Mouse (Mus musculus) hindbrain, embryonic 10.5 days (tissue): ENCODE results near the gene Hist1h2ag. TPM values are rescaled to one million over a fixed set of nuclear protein-coding genes. Genes with fewer than 3 reads are reported as not detected.

Experiments
- DNase-seq: peaks from one replicate; pipeline ENCODE4 v3.0.0-alpha.2; 2017; ENCODE audit warnings: low spot score
- H3K27ac ChIP-seq: fragments of 300-500 bp; sonication (generic); 2 replicates; pipeline ENCODE4 v1.5.1; 2016; ENCODE audit warnings: mild to moderate bottlenecking, moderate library complexity
- H3K27me3 ChIP-seq: fragments of 300-500 bp; sonication (generic); 2 replicates; pipeline ENCODE4 v1.6.1; 2016; ENCODE audit warnings: mild to moderate bottlenecking; ENCODE audit not compliant: poor library complexity, insufficient read depth, severe bottlenecking
- H3K36me3 ChIP-seq: fragments of 300-500 bp; sonication (generic); 2 replicates; pipeline ENCODE4 v1.6.1; 2016; ENCODE audit warnings: mild to moderate bottlenecking, moderate library complexity
- H3K4me1 ChIP-seq: fragments of 300-500 bp; sonication (generic); replicated peaks from 2 replicates; pipeline ENCODE4 v1.6.1; 2016; ENCODE audit warnings: mild to moderate bottlenecking
- H3K4me3 ChIP-seq: fragments of 300-500 bp; sonication (generic); 2 replicates; pipeline ENCODE4 v1.5.1; 2016; ENCODE audit warnings: mild to moderate bottlenecking, moderate library complexity
- H3K9me3 ChIP-seq: fragments of 300-500 bp; sonication (generic); 2 replicates; pipeline ENCODE4 v1.6.1; 2016; ENCODE audit warnings: mild to moderate bottlenecking, moderate library complexity
- WGBS: fragments of 180-500 bp; shearing (Covaris S2); methylation state at CpG from one replicate; pipeline ENCODE4 v1.1.7; 2016; 5-methylcytosine and 5-hydroxymethylcytosine counted together
- polyA plus RNA-seq: library from polyadenylated mRNA; unstranded; fragments of >200 nt; fragmentation: Nextera tagmentation; extraction: Ambion mirVana; gene quantifications from 2 replicates; pipeline ENCODE4 v1.2.1, GENCODE M21; 2016

The Hist1h2ag gene
- polyA plus RNA-seq, 1 experiment from 2014 or later = 63.1 TPM

- peak; percentile 84 for DNase-seq
- H3K36me3 ChIP-seq = no peaks in the 10 kb centered on the region
- peaks cover 89% of the 10 kb centered on the region for H3K27me3 ChIP-seq
- peaks cover 4% of the 10 kb centered on the region; the same call in 1 of the 2 replicates for H3K9me3 ChIP-seq
- no peak overlapping the region for H3K27ac ChIP-seq
- peaks cover 14% of the 10 kb centered on the region; the same call in 1 of the 2 replicates for H3K4me1 ChIP-seq
- peak overlapping the region; percentile 18; the same call in 1 of the 2 replicates for H3K4me3 ChIP-seq
- 15% methylated on average over 27 of the region's 27 CpGs for WGBS
Measured at GRCm38 (mm10) chr13:22015479-22016450, 27.0 kb downstream of the Hist1h2ag start.

- peak; percentile 49 for DNase-seq
- Histone ChIP-seq H3K27me3 (peaks cover 90% of the 10 kb centered on the region), H3K36me3 (no peaks in the 10 kb centered on the region), H3K4me1 (peaks cover 5% of the 10 kb centered on the region; the same call in 1 of the 2 replicates), H3K4me3 (peak overlapping the region; percentile 37), H3K9me3 (peaks cover 4% of the 10 kb centered on the region; the same call in 1 of the 2 replicates), H3K27ac (no peak overlapping the region)
- WGBS = 15% methylated on average over 17 of the region's 17 CpGs
Measured at GRCm38 (mm10) chr13:22014411-22014845, 28.3 kb downstream of the Hist1h2ag start.

- peaks cover 5% of the 10 kb centered on the region; the same call in 1 of the 2 replicates for H3K4me1 ChIP-seq
- DNase-seq = peak; percentile 41
- WGBS = 20% methylated on average over 13 of the region's 13 CpGs
- peak overlapping the region; percentile 37 for H3K4me3 ChIP-seq
- H3K9me3 ChIP-seq = peaks cover 4% of the 10 kb centered on the region; the same call in 1 of the 2 replicates
- no peaks in the 10 kb centered on the region for H3K36me3 ChIP-seq
- H3K27me3 ChIP-seq = peaks cover 90% of the 10 kb centered on the region
- H3K27ac ChIP-seq = no peak overlapping the region
Measured at GRCm38 (mm10) chr13:22013716-22014115, 29.0 kb downstream of the Hist1h2ag start.

- Histone ChIP-seq H3K36me3 (no peaks in the 10 kb centered on the region), H3K27ac (no peak within 1 kb of the TSS), H3K4me1 (peaks cover 27% of the 10 kb centered on the region), H3K9me3 (no peaks in the 10 kb centered on the region), H3K4me3 (no peak within 1 kb of the TSS), H3K27me3 (peaks cover 100% of the 10 kb centered on the region)
- WGBS = 39% methylated on average over 6 of the region's 7 CpGs
- no peak for DNase-seq
Measured at GRCm38 (mm10) chr13:22009642-22010041, 33.1 kb downstream of the Hist1h2ag start, which contains the start of gene Prss16. Gene Prss16 (minus strand): TSS chr13:22009742.

GRCm38 (mm10) chr13:22008707-22009106, 34.0 kb downstream of the Hist1h2ag start:
- no peak for DNase-seq
- no peaks in the 10 kb centered on the region for H3K36me3 ChIP-seq
- H3K27me3 ChIP-seq = peaks cover 100% of the 10 kb centered on the region
- H3K9me3 ChIP-seq = no peaks in the 10 kb centered on the region
- H3K27ac ChIP-seq = no peak overlapping the region
- peaks cover 23% of the 10 kb centered on the region for H3K4me1 ChIP-seq
- 73% methylated on average over 3 of the region's 3 CpGs for WGBS
- H3K4me3 ChIP-seq = no peak overlapping the region

- H3K27ac ChIP-seq = no peak overlapping the region
- peaks cover 100% of the 10 kb centered on the region for H3K27me3 ChIP-seq
- H3K9me3 ChIP-seq = no peaks in the 10 kb centered on the region
- whole genome bisulfite sequencing = 51% methylated on average over 7 of the region's 7 CpGs
- H3K4me3 ChIP-seq = peak overlapping the region; percentile 64; the same call in 1 of the 2 replicates
- no peak for DNase-seq
- H3K36me3 ChIP-seq = no peaks in the 10 kb centered on the region
- peaks cover 23% of the 10 kb centered on the region for H3K4me1 ChIP-seq
Measured at GRCm38 (mm10) chr13:22007872-22008271, 34.9 kb downstream of the Hist1h2ag start.

- Histone ChIP-seq H3K27ac (no peak overlapping the region), H3K36me3 (no peaks in the 10 kb centered on the region), H3K9me3 (no peaks in the 10 kb centered on the region), H3K4me3 (peak overlapping the region; percentile 64), H3K27me3 (peaks cover 100% of the 10 kb centered on the region), H3K4me1 (peaks cover 23% of the 10 kb centered on the region)
- 1% methylated on average over 18 of the region's 18 CpGs for WGBS
- no peak for DNase-seq
Measured at GRCm38 (mm10) chr13:22007121-22007510, 35.6 kb downstream of the Hist1h2ag start.

- under 1% methylated on average over 38 of the region's 38 CpGs for WGBS
- Histone ChIP-seq H3K9me3 (no peaks in the 10 kb centered on the region), H3K4me1 (peaks cover 23% of the 10 kb centered on the region), H3K4me3 (peak overlapping the region; percentile 64), H3K27ac (no peak overlapping the region), H3K27me3 (peaks cover 100% of the 10 kb centered on the region), H3K36me3 (no peaks in the 10 kb centered on the region)
- DNase-seq = peak; percentile 50
Measured at GRCm38 (mm10) chr13:22006334-22007120, 36.2 kb downstream of the Hist1h2ag start.

GRCm38 (mm10) chr13:22005605-22006333, 37.0 kb downstream of the Hist1h2ag start:
- under 1% methylated on average over 45 of the region's 45 CpGs for WGBS
- Histone ChIP-seq H3K27me3 (peaks cover 100% of the 10 kb centered on the region), H3K27ac (peak overlapping the region; percentile 40; the same call in 1 of the 2 replicates), H3K36me3 (no peaks in the 10 kb centered on the region), H3K9me3 (no peaks in the 10 kb centered on the region), H3K4me3 (peak overlapping the region; percentile 64), H3K4me1 (peaks cover 23% of the 10 kb centered on the region)
- DNase-seq = peak; percentile 71

GRCm38 (mm10) chr13:22001823-22002222, 40.9 kb downstream of the Hist1h2ag start:
- DNase-seq = no peak

GRCm38 (mm10) chr13:22001346-22001745, 41.4 kb downstream of the Hist1h2ag start:
- Histone ChIP-seq H3K27me3 (peaks cover 100% of the 10 kb centered on the region), H3K9me3 (no peaks in the 10 kb centered on the region), H3K36me3 (no peaks in the 10 kb centered on the region), H3K4me1 (peaks cover 25% of the 10 kb centered on the region), H3K4me3 (no peak overlapping the region), H3K27ac (no peak overlapping the region)
- WGBS = 61% methylated on average over 2 of the region's 2 CpGs
- no peak for DNase-seq

More at GRCm38 (mm10) chr13:22001823-22002222, 40.9 kb downstream of the Hist1h2ag start:
- peaks cover 100% of the 10 kb centered on the region for H3K27me3 ChIP-seq
- H3K27ac ChIP-seq = no peak overlapping the region
- H3K4me1 ChIP-seq = peaks cover 27% of the 10 kb centered on the region
- 24% methylated on average over 5 of the region's 5 CpGs for WGBS
- peak overlapping the region; percentile 1; the same call in 1 of the 2 replicates for H3K4me3 ChIP-seq
- H3K36me3 ChIP-seq = no peaks in the 10 kb centered on the region
- H3K9me3 ChIP-seq = no peaks in the 10 kb centered on the region

- Histone ChIP-seq H3K27me3 (peaks cover 97% of the 10 kb centered on the region), H3K4me1 (peaks cover 22% of the 10 kb centered on the region), H3K4me3 (no peak overlapping the region), H3K27ac (no peak overlapping the region), H3K9me3 (no peaks in the 10 kb centered on the region), H3K36me3 (no peaks in the 10 kb centered on the region)
- whole genome bisulfite sequencing = 38% methylated on average over 4 of the region's 4 CpGs
- no peak for DNase-seq
Measured at GRCm38 (mm10) chr13:21999147-21999546, 43.6 kb downstream of the Hist1h2ag start.
